Mouse (Mus musculus) limb, embryonic 11.5 days (tissue): ENCODE measurements around the gene Bmp3. TPM values are rescaled to one million over a fixed set of nuclear protein-coding genes. Genes with fewer than 3 reads are reported as not detected.
A peak's percentile ranks its signal among the peaks of the same experiment; 100 is the strongest.

Experiments used
- ATAC-seq: fragments of 200-750 bp; cut with Nextera tagmentation; 2 replicates; pipeline ENCODE4 v1.8.0; 2017; ENCODE audit warnings: low read depth; ENCODE audit not compliant: insufficient number of reproducible peaks, low FRiP score, low TSS enrichment
- DNase-seq: peaks from one replicate; pipeline ENCODE4 v3.0.0-alpha.2; 2015; ENCODE audit warnings: low spot score
- H3K27ac ChIP-seq: fragments of 300-500 bp; sonication (generic); replicated peaks from 2 replicates; pipeline ENCODE4 v1.5.1; 2014; ENCODE audit warnings: low read depth, mild to moderate bottlenecking, low read length
- H3K27me3 ChIP-seq: fragments of 300-500 bp; sonication (generic); 2 replicates; pipeline ENCODE4 v1.6.1; 2014; ENCODE audit warnings: mild to moderate bottlenecking, low read length, mixed read lengths; ENCODE audit not compliant: control insufficient read depth, insufficient read depth
- H3K36me3 ChIP-seq: fragments of 300-500 bp; sonication (generic); 2 replicates; pipeline ENCODE4 v1.6.1; 2014; ENCODE audit warnings: mild to moderate bottlenecking, low read length, moderate library complexity, mixed read lengths; ENCODE audit not compliant: control insufficient read depth, insufficient read depth
- H3K4me1 ChIP-seq: fragments of 300-500 bp; sonication (generic); 2 replicates; pipeline ENCODE4 v1.6.1; 2014; ENCODE audit warnings: low read length, mixed read lengths; ENCODE audit not compliant: control insufficient read depth, insufficient read depth
- H3K4me2 ChIP-seq: fragments of 300-500 bp; sonication (generic); 2 replicates; pipeline ENCODE4 v1.6.1; 2014; ENCODE audit warnings: low read depth, mild to moderate bottlenecking, moderate library complexity; ENCODE audit not compliant: severe bottlenecking
- H3K4me3 ChIP-seq: fragments of 300-500 bp; sonication (generic); 2 replicates; pipeline ENCODE4 v1.5.1; 2014; ENCODE audit warnings: low read depth, low read length
- H3K9ac ChIP-seq: fragments of 300-500 bp; sonication (generic); 2 replicates; pipeline ENCODE4 v1.6.1; 2014; ENCODE audit warnings: mild to moderate bottlenecking, low read length
- H3K9me3 ChIP-seq: fragments of 300-500 bp; sonication (generic); 2 replicates; pipeline ENCODE4 v1.6.1; 2016; ENCODE audit warnings: low read length; ENCODE audit not compliant: control insufficient read depth
- WGBS: fragments of 180-500 bp; shearing (Covaris S2); extraction: QIAGEN DNeasy Blood & Tissue Kit; methylation state at CpG from one replicate; pipeline ENCODE4 v1.1.7; 2014; 5-methylcytosine and 5-hydroxymethylcytosine counted together
- polyA plus RNA-seq: library from polyadenylated mRNA; unstranded; fragments of >200 nt; fragmentation: Nextera tagmentation; extraction: Ambion mirVana; gene quantifications from 2 replicates; pipeline ENCODE4 v1.2.1, GENCODE M21; 2014

The Bmp3 gene
- polyA plus RNA-seq, 1 experiment from 2014 or later = 1.5 TPM

DNA sequence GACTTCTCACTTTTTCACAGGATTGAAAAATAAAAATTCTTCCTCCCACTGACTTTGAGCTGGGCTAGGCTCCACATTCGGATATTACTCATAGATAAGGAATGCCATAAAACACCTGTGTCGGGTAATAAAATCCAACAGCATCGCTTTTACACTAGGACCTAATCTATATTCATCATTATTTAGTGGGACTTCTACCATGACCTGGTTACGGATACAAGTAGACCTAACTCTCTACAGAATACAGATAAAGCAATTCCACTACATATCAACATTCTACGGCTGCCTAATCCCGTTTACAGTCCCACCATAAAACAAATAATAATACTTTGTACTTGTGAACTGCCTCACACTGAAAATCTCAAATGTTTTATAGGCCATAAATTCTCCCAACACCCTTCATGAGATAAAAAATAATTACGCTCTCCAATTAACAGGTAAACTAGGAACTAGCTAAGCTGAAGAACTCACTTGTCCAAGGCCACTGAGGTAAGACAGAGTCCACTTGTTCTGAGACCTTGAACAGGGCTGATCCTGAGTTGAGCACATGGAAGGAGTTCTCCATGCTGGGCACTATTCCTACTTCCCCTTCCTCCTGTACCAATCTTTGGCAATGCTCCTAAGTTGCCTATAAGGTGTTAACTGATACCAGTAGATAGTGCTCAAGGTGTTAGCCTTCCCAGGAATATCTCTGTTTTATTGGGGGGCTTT, 11.5 kb upstream of the Bmp3 start:
- H3K4me3 ChIP-seq = no peak overlapping the region
- H3K9ac ChIP-seq = no peak overlapping the region
- WGBS = 75% methylated on average over 7 of the region's 7 CpGs
- no peak for DNase-seq
- H3K27me3 ChIP-seq = no peaks in the 10 kb centered on the region
- no peaks in the 10 kb centered on the region for H3K4me1 ChIP-seq
- H3K4me2 ChIP-seq = no peak overlapping the region
- no peak for ATAC-seq
- no peak overlapping the region for H3K27ac ChIP-seq
- no peaks in the 10 kb centered on the region for H3K36me3 ChIP-seq
- H3K9me3 ChIP-seq = no peaks in the 10 kb centered on the region

DNA sequence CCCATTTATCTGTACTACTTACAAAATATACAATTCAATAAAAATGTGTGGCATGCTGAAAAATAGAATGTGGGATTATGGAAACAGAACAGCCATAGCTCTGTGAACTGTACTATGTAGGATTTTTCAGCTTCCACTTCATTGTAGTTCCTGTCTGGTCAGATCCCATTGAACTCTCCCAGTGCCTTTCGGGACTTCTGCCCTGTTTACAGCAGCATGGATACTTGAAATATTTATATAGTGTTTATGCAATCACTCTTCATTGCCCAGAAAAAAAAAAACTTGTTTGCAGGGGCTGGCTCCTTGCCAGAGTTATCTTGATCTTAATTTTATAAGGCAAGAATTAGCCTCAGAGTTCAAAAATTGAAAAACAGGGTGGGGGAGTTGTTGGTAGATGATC, 9.6 kb upstream of the Bmp3 start:
- no peak overlapping the region for H3K4me2 ChIP-seq
- DNase-seq (no peak), ATAC-seq (no peak)
- 86% methylated on average over 1 of the region's 1 CpGs for WGBS
- no peak overlapping the region for H3K9ac ChIP-seq
- H3K36me3 ChIP-seq = no peaks in the 10 kb centered on the region
- no peaks in the 10 kb centered on the region for H3K27me3 ChIP-seq
- H3K4me1 ChIP-seq = no peaks in the 10 kb centered on the region
- H3K27ac ChIP-seq = no peak overlapping the region
- H3K9me3 ChIP-seq = no peaks in the 10 kb centered on the region
- no peak overlapping the region for H3K4me3 ChIP-seq

DNA sequence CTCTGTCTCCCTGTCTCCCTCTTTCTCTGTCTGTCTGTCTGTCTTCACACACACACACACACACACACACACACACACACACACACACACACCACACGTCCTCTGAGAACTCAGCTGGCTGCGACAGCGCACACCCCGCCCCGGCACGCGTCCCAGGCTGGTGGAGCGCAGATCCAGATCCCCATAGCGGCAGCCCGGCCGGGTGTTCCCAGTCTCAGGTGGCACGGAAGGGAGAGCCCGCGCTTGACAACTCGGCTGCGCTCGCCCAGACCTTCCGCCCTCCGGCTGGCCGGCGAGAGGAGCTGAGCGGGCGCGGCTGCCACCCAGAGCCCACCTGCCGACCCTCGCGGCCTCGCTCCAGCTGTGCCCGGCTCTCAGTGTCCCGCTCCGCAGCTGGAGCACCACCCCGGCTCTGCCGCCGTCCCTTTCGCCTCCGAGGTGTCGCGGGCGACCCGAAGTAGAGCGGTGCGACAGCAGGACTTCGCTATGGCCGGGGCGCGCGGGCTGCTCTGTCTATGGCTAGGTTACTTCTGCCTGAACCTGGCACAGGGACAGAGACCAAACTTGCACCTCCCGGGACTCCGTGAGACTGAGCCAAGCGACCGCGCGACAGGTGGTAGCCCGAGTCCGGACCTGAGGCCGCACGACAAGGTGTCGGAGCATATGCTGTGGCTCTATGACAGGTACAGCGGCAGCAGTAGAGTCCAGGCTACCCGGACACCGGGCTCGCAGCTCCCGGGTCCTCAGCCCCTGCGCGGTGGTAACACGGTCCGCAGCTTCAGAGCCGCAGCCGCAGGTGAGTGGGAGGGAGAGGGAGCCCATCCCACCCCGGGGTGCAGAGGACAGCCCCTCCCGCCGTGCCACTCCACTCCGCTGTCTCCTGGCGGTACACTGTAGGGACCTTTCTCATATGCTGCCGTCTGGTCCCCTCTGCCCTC, 681 bp downstream of the Bmp3 start:
- H3K9me3 ChIP-seq = no peaks in the 10 kb centered on the region
- H3K27ac ChIP-seq = no peak overlapping the region
- DNase-seq (peak; percentile 65), ATAC-seq (peak; percentile 60)
- H3K9ac ChIP-seq = peak overlapping the region; percentile 34
- H3K4me2 ChIP-seq = peak overlapping the region; percentile 98
- H3K4me3 ChIP-seq = peak overlapping the region; percentile 53
- under 1% methylated on average over 68 of the region's 75 CpGs for WGBS
- peaks cover 4% of the 10 kb centered on the region; the same call in 1 of the 2 replicates for H3K4me1 ChIP-seq
- peaks cover 30% of the 10 kb centered on the region for H3K27me3 ChIP-seq
- H3K36me3 ChIP-seq = no peaks in the 10 kb centered on the region

DNA sequence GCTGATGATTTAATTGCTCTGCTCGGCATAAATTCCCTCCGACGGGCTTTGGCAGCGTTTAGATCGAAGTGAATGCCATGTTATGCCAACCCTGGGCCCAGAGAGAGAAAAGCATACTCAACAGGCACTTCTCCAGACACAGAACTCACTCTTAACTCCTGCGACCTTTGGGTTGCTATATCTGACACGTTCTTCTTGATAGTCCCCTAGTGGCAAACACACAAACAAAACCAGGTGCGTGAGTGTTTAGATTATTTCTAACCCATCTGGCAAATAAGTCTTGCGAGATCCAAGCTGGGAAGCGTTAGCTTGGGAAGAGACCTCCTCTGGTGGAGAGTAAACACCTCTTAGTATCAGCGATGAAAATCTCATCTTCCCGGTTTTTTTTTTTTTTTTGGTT, 1.5 kb downstream of the Bmp3 start:
- Histone ChIP-seq H3K9ac (no peak overlapping the region), H3K4me1 (peaks cover 4% of the 10 kb centered on the region; the same call in 1 of the 2 replicates), H3K27me3 (peaks cover 30% of the 10 kb centered on the region), H3K4me3 (peak overlapping the region; percentile 53; the same call in 1 of the 2 replicates), H3K4me2 (peak overlapping the region; percentile 98; the same call in 1 of the 2 replicates), H3K27ac (no peak overlapping the region), H3K9me3 (no peaks in the 10 kb centered on the region), H3K36me3 (no peaks in the 10 kb centered on the region)
- ATAC-seq (no peak), DNase-seq (peak; percentile 38)
- WGBS = 7% methylated on average over 12 of the region's 12 CpGs

DNA sequence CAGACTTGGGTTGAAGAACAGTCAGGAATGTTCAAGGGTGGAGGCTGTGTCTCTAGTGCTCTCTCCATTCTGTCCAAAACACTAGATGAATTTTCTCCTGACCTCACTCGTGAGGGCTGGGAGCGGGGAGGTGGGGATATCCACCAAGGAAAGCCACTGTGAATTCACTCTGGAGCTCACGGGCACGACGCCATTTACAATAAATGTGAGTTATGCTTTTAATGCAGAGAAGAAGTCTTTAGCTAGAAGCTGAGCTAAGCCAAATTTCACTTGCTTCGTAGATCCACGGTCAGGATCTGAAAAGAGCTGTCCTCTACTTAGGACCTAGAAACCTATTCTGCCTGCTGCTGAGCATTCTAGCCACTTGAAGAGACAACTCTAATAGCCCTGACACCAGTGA, 2.1 kb downstream of the Bmp3 start:
- no peak overlapping the region for H3K27ac ChIP-seq

DNA sequence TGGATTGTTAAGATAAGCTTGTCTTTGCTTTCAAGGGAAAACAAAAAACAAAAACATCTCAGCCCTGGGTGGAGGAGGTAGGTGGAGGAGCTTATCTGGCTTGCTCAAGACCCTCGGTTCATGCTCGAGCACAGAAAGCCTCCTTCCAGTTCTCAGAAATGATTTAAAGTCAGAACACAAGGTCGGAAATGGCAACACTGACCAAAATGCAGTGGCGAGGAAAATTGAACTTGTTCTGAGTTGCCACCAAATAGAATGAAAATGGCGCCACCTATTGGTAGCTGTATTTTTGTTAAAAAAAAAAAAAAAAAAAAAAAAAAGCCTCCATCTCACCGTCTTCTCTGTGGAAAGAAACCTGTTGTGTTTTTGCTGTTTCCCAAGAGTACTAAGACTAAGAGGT, 9.7 kb downstream of the Bmp3 start:
- Histone ChIP-seq H3K27ac (no peak overlapping the region), H3K4me1 (no peaks in the 10 kb centered on the region), H3K9me3 (no peaks in the 10 kb centered on the region), H3K27me3 (no peaks in the 10 kb centered on the region), H3K36me3 (no peaks in the 10 kb centered on the region), H3K4me2 (no peak overlapping the region), H3K4me3 (no peak overlapping the region), H3K9ac (no peak overlapping the region)
- DNase-seq (peak; percentile 47), ATAC-seq (no peak)
- WGBS = 2% methylated on average over 6 of the region's 6 CpGs

More for the DNA sequence above, 2.1 kb downstream of the Bmp3 start:
- Histone ChIP-seq H3K27me3 (peaks cover 30% of the 10 kb centered on the region), H3K9ac (no peak overlapping the region), H3K9me3 (no peaks in the 10 kb centered on the region), H3K4me1 (peaks cover 4% of the 10 kb centered on the region; the same call in 1 of the 2 replicates), H3K4me2 (no peak overlapping the region), H3K4me3 (no peak overlapping the region), H3K36me3 (no peaks in the 10 kb centered on the region)
- DNase-seq (no peak), ATAC-seq (no peak)
- WGBS = 62% methylated on average over 7 of the region's 7 CpGs

DNA sequence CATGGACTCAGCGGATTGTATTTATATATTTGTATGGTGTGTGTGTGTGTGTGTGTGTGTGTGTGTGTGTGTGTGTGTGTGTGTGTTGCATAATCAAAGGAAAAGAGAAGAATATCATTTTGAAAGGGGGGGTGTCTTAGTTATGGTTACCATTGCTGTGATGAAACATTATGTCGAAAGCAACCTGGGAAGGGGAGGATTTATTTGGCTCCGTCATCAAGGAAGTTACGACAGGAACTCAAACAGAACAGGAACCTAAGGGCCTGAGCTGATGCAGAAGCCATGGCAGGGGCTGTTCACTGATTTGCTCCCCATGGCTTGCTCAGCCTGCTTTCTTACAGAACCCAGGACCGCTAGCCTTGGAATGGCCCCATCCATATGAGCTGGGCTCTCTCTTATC, 10.9 kb downstream of the Bmp3 start:
- WGBS = 86% methylated on average over 5 of the region's 5 CpGs
- no peaks in the 10 kb centered on the region for H3K4me1 ChIP-seq
- no peak overlapping the region for H3K4me3 ChIP-seq
- H3K9me3 ChIP-seq = no peaks in the 10 kb centered on the region
- no peak overlapping the region for H3K27ac ChIP-seq
- no peaks in the 10 kb centered on the region for H3K27me3 ChIP-seq
- no peaks in the 10 kb centered on the region for H3K36me3 ChIP-seq
- ATAC-seq (no peak), DNase-seq (no peak)
- no peak overlapping the region for H3K9ac ChIP-seq
- H3K4me2 ChIP-seq = no peak overlapping the region

DNA sequence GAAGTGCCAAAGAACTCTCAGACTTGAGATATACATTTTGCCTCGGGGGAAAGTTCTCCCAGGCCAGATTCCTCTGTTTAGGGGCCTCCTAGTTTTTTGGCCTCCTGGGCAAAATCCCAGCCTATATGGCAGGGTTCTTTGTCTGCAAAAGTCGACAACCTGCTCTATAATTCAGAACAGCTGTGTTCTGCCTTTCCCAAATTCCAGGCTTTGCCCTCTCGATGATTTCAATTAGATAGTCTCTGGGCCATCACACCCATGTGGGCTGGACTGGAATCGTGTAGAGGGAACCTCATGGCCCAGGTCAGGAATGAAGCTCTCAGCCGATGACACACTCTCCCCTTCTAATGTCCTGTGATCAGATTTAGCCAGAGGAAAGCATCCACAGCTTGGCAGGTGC, 21.8 kb downstream of the Bmp3 start:
- H3K9me3 ChIP-seq = no peaks in the 10 kb centered on the region
- no peaks in the 10 kb centered on the region for H3K27me3 ChIP-seq
- H3K36me3 ChIP-seq = no peaks in the 10 kb centered on the region
- DNase-seq = peak; percentile 37
- WGBS = 23% methylated on average over 5 of the region's 5 CpGs
- 0 out of 2 replicates have a peak, but pooled peaks have one; percentile 57 for ATAC-seq
- no peak overlapping the region for H3K27ac ChIP-seq
- no peak overlapping the region for H3K4me3 ChIP-seq
- no peak overlapping the region for H3K4me2 ChIP-seq
- no peak overlapping the region for H3K9ac ChIP-seq
- peaks cover 7% of the 10 kb centered on the region; the same call in 1 of the 2 replicates for H3K4me1 ChIP-seq
